Mouse (Mus musculus): ENCODE results near the gene Calcoco2. TPM values are rescaled to one million over a fixed set of nuclear protein-coding genes. Genes with fewer than 3 reads are reported as not detected.
A peak's percentile ranks its signal among the peaks of the same experiment; 100 is the strongest.

Gene Calcoco2
- polyA plus RNA-seq, 1 experiment from 2014 or later, result not detected

DNA sequence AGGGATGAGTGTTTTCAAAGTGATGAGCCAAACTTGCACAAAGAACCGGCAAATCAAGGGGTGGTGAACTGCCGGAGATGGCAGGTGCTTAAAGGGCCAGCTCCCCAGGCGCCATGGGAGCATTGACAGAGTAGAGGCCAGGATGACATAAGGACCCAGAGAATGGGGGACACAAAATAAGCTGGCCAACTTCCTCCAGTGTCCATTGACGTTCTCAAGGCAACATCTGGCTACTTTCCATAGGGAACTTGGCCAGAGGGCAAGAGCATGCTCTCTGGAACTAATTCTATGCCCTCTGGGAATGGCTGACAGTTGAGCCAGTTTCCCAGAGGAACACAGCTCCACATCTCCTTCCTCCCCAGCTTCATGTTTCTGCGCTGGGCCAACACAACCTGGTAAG lies 43.5 kb downstream of the Calcoco2 start:
- H3K4me3 ChIP-seq (ENCODE audit: low read depth, low read length), result no peak overlapping the region
- ATAC-seq (replicated peaks; ENCODE audit: insufficient number of reproducible peaks, low FRiP score, low TSS enrichment, low read depth) (no peak), DNase-seq (ENCODE audit: low spot score) (no peak)
- no peaks in the 10 kb centered on the region; the same call in 1 of the 2 replicates for H3K36me3 ChIP-seq (replicated peaks; ENCODE audit: control insufficient read depth, insufficient read depth, low read depth, low read length)
- H3K9ac ChIP-seq (replicated peaks; ENCODE audit: low read length), result no peak overlapping the region
- H3K4me2 ChIP-seq (ENCODE audit: low read depth, low read length), result no peak overlapping the region
- H3K4me1 ChIP-seq (ENCODE audit: control insufficient read depth, insufficient read depth, low read length), result no peaks in the 10 kb centered on the region
- H3K27me3 ChIP-seq (ENCODE audit: control insufficient read depth, insufficient read depth, low read length), result no peaks in the 10 kb centered on the region
- no peak overlapping the region for H3K27ac ChIP-seq (replicated peaks; ENCODE audit: low read depth, low read length)
- WGBS, result 70% methylated on average over 5 of the region's 5 CpGs
- no peaks in the 10 kb centered on the region for H3K9me3 ChIP-seq (replicated peaks; ENCODE audit: control insufficient read depth, low read length)

DNA sequence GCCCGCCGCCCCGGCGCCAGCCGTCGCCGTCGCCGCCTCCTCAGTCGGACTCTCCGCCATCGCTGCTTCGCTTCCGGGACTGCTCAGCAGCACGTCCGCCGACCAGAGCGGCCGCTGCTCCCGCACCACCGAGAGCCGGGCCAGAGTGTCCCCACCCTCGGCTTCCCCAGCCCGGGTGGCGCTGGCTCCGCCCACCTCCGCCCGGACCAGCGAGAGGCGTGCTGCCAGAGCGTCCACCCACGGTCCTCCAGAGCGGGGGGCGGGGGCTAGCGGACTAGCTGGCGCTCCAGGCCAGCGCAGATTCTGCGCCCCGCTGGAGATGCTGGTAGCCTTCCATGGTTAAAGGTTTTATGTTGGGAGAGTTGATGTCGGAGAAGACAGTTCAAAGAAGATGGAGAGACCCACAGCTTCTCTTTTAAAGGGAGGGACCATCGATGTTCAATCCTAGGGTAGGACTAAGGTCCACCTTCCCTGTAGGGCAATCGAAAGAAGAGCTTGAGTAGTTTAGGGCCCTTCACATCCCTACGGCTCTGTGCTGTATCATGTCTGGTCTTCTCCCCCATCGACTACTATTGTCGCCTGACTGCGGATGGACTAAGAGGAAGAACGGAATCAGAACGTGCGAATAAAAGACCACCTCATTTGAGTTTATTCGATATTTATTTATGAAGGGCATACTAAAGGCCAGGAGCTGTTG lies 46.4 kb downstream of the Calcoco2 start, which contains the start of gene Ube2z:
TSS of gene Ube2z (minus strand) at position 174 of the 697 bp plus-strand sequence.
- DNase-seq (ENCODE audit: low spot score) (peak; percentile 97), ATAC-seq (replicated peaks; ENCODE audit: insufficient number of reproducible peaks, low FRiP score, low TSS enrichment, low read depth) (peak; percentile 95)
- Histone ChIP-seq H3K9me3 (replicated peaks; ENCODE audit: control insufficient read depth, low read length) (no peaks in the 10 kb centered on the region), H3K27ac (replicated peaks; ENCODE audit: low read depth, low read length) (peak within 1 kb of the TSS; percentile 83), H3K4me1 (ENCODE audit: control insufficient read depth, insufficient read depth, low read length) (no peaks in the 10 kb centered on the region), H3K4me3 (ENCODE audit: low read depth, low read length) (peak within 1 kb of the TSS; percentile 96), H3K27me3 (ENCODE audit: control insufficient read depth, insufficient read depth, low read length) (no peaks in the 10 kb centered on the region), H3K36me3 (replicated peaks; ENCODE audit: control insufficient read depth, insufficient read depth, low read depth, low read length) (peaks cover 3% of the 10 kb centered on the region), H3K4me2 (ENCODE audit: low read depth, low read length) (peak within 1 kb of the TSS; percentile 74), H3K9ac (replicated peaks; ENCODE audit: low read length) (peak within 1 kb of the TSS; percentile 96)
- 6% methylated on average over 33 of the region's 50 CpGs for WGBS

DNA sequence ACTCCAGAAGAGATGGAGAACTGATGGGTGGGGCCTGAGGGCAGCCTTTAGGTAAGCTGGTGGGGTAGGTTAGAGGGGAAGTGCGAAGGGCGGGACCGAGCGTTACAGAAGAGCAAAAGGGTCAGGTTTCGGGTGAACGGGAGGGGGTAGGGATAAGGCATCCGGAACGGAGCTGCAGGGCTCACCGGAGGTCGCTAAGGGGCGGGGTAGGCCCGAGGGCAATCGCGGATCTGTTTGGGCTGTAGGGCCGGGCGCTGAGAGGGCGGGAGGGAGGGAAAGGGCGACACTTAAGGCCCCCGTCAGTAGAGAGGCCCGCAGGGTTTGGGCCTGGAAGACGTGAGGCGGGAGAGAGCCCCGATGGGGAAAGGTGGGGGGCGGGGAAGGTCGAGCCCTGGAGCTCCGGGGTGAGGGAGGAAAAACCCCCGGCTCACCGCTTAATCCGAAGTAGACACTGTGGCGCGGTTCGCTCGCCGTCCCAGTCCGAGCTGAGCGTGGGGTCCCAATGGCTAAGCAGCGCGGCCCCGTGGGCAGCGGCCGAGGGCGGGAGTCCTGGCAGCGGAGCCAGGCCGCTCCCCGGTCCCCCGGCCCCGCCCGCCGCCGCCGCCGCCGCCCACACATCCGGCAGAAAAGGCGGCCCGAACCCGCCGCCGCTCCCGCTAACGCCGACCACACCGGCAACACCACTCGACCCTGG lies 47.1 kb downstream of the Calcoco2 start:
- Histone ChIP-seq H3K4me1 (ENCODE audit: control insufficient read depth, insufficient read depth, low read length) (no peaks in the 10 kb centered on the region), H3K4me3 (ENCODE audit: low read depth, low read length) (peak overlapping the region; percentile 96), H3K27ac (replicated peaks; ENCODE audit: low read depth, low read length) (peak overlapping the region; percentile 83), H3K4me2 (ENCODE audit: low read depth, low read length) (peak overlapping the region; percentile 74), H3K9ac (replicated peaks; ENCODE audit: low read length) (peak overlapping the region; percentile 96), H3K9me3 (replicated peaks; ENCODE audit: control insufficient read depth, low read length) (no peaks in the 10 kb centered on the region), H3K27me3 (ENCODE audit: control insufficient read depth, insufficient read depth, low read length) (no peaks in the 10 kb centered on the region), H3K36me3 (replicated peaks; ENCODE audit: control insufficient read depth, insufficient read depth, low read depth, low read length) (peaks cover 4% of the 10 kb centered on the region)
- DNase-seq (ENCODE audit: low spot score) (peak; percentile 59), ATAC-seq (replicated peaks; ENCODE audit: insufficient number of reproducible peaks, low FRiP score, low TSS enrichment, low read depth) (peak; percentile 60)
- WGBS, result under 1% methylated on average over 43 of the region's 64 CpGs

DNA sequence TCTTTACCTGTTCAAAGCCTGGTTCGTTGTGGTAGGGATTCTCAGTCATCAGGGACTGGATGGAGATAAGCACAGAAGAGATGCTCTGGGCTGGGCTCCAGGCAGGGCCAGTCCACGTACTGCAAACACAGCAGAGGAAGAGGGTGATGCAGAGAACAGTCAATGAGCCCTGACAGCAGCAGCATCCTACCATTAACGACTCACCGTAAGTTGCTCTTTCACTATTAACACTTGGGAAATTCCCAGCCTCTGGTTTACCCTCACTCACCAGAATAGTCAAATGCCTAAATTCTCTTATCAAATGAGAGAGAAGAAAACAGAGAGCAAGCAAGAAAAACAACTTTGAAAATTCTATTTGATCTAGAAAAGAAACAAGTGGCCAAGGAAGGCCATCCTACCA lies 53.5 kb downstream of the Calcoco2 start:
- no peak overlapping the region for H3K4me2 ChIP-seq (ENCODE audit: low read depth, low read length)
- H3K27ac ChIP-seq (replicated peaks; ENCODE audit: low read depth, low read length), result no peak overlapping the region
- no peak for DNase-seq (ENCODE audit: low spot score)

DNA sequence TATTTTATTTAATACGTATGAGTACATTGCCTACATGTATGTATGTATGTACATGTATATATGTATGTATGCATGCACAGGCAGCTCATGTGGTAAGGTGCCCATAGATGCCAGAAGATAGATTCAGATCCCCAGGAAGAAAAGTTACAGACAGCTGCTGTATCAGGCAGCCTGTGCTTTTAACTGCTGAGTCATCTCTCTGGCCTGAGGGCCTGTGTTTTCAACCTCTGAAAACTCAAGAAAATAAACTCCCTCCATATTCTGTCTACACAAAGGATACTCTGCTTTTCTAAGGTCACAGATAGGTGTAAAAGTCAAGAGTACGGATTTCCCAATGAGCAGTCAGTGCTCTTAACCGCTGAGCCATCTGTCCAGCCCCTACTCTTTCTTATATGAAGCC lies 60.9 kb downstream of the Calcoco2 start:
- Histone ChIP-seq H3K36me3 (replicated peaks; ENCODE audit: control insufficient read depth, insufficient read depth, low read depth, low read length) (peaks cover 11% of the 10 kb centered on the region), H3K9me3 (replicated peaks; ENCODE audit: control insufficient read depth, low read length) (no peaks in the 10 kb centered on the region), H3K27me3 (ENCODE audit: control insufficient read depth, insufficient read depth, low read length) (no peaks in the 10 kb centered on the region), H3K4me2 (ENCODE audit: low read depth, low read length) (no peak overlapping the region), H3K4me1 (ENCODE audit: control insufficient read depth, insufficient read depth, low read length) (no peaks in the 10 kb centered on the region), H3K4me3 (ENCODE audit: low read depth, low read length) (no peak overlapping the region), H3K27ac (replicated peaks; ENCODE audit: low read depth, low read length) (no peak overlapping the region), H3K9ac (replicated peaks; ENCODE audit: low read length) (no peak overlapping the region)
- 96% methylated on average over 3 of the region's 3 CpGs for WGBS
- no peak for ATAC-seq (replicated peaks; ENCODE audit: insufficient number of reproducible peaks, low FRiP score, low TSS enrichment, low read depth)
- no peak for DNase-seq (ENCODE audit: low spot score)

More for the DNA sequence above, 53.5 kb downstream of the Calcoco2 start:
- no peak overlapping the region for H3K9ac ChIP-seq (replicated peaks; ENCODE audit: low read length)
- no peak for ATAC-seq (replicated peaks; ENCODE audit: insufficient number of reproducible peaks, low FRiP score, low TSS enrichment, low read depth)
- H3K27me3 ChIP-seq (ENCODE audit: control insufficient read depth, insufficient read depth, low read length), result no peaks in the 10 kb centered on the region
- H3K4me3 ChIP-seq (ENCODE audit: low read depth, low read length), result no peak overlapping the region
- no peaks in the 10 kb centered on the region for H3K4me1 ChIP-seq (ENCODE audit: control insufficient read depth, insufficient read depth, low read length)
- peaks cover 12% of the 10 kb centered on the region for H3K36me3 ChIP-seq (replicated peaks; ENCODE audit: control insufficient read depth, insufficient read depth, low read depth, low read length)
- 94% methylated on average over 4 of the region's 4 CpGs for WGBS
- no peaks in the 10 kb centered on the region for H3K9me3 ChIP-seq (replicated peaks; ENCODE audit: control insufficient read depth, low read length)

DNA sequence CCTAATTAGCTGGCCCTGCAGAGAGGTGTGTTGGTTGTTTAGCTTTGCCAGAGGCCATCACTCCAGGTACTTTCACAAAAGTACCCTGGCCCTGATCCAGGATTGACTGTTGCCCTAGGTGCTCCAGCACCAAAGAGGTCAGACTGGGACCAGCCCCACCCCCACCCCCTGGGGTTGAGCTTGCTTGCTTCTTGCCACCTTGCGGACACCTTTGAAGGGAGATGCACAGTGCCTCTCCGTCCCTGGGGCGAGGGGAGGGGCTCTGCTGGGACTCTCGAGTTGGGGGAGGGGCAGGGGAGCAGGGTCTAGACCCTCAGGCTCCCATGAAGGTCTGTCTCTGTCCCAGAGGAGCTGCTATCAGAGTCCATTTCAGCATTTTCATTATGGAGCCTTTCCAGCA lies 61.8 kb downstream of the Calcoco2 start:
- DNase-seq (ENCODE audit: low spot score) (no peak), ATAC-seq (replicated peaks; ENCODE audit: insufficient number of reproducible peaks, low FRiP score, low TSS enrichment, low read depth) (no peak)
- peaks cover 10% of the 10 kb centered on the region for H3K36me3 ChIP-seq (replicated peaks; ENCODE audit: control insufficient read depth, insufficient read depth, low read depth, low read length)
- H3K9ac ChIP-seq (replicated peaks; ENCODE audit: low read length), result no peak overlapping the region
- no peaks in the 10 kb centered on the region for H3K9me3 ChIP-seq (replicated peaks; ENCODE audit: control insufficient read depth, low read length)
- no peaks in the 10 kb centered on the region for H3K27me3 ChIP-seq (ENCODE audit: control insufficient read depth, insufficient read depth, low read length)
- H3K4me2 ChIP-seq (ENCODE audit: low read depth, low read length), result no peak overlapping the region
- WGBS, result 88% methylated on average over 4 of the region's 4 CpGs
- no peak overlapping the region for H3K27ac ChIP-seq (replicated peaks; ENCODE audit: low read depth, low read length)
- no peaks in the 10 kb centered on the region for H3K4me1 ChIP-seq (ENCODE audit: control insufficient read depth, insufficient read depth, low read length)
- H3K4me3 ChIP-seq (ENCODE audit: low read depth, low read length), result no peak overlapping the region

Other genes starting within 250 kb of the Calcoco2 start
- gene B4galnt2, start 197.1 kb downstream of the Calcoco2 start, polyA plus RNA-seq (2014; fragmentation: Nextera tagmentation; extraction: Ambion mirVana), result not detected in 2 replicates
- gene Igf2bp1, start 106.0 kb downstream of the Calcoco2 start, polyA plus RNA-seq (2014; fragmentation: Nextera tagmentation; extraction: Ambion mirVana), result 78.7 and 85.5 TPM in 2 replicates
- 0.50 TPM in 1 of 2 replicates, not detected in the other for gene Gip, start 87.4 kb downstream of the Calcoco2 start, polyA plus RNA-seq (2014; fragmentation: Nextera tagmentation; extraction: Ambion mirVana)
- 37.3 and 37.7 TPM in 2 replicates for gene Snf8, start 77.1 kb downstream of the Calcoco2 start, polyA plus RNA-seq (2014; fragmentation: Nextera tagmentation; extraction: Ambion mirVana)
- gene Ube2z, start 46.6 kb downstream of the Calcoco2 start, polyA plus RNA-seq (2014; fragmentation: Nextera tagmentation; extraction: Ambion mirVana), result 28.2 and 28.3 TPM in 2 replicates
- gene Atp5g1, start 36.3 kb downstream of the Calcoco2 start, polyA plus RNA-seq (2014; fragmentation: Nextera tagmentation; extraction: Ambion mirVana), result 478 and 527 TPM in 2 replicates
- gene Ttll6, start 21.8 kb upstream of the Calcoco2 start, polyA plus RNA-seq (2014; fragmentation: Nextera tagmentation; extraction: Ambion mirVana), result not detected in 2 replicates
- not detected in 2 replicates for gene Hoxb13, start 82.4 kb upstream of the Calcoco2 start, polyA plus RNA-seq (2014; fragmentation: Nextera tagmentation; extraction: Ambion mirVana)
- gene Hoxb9, start 159.5 kb upstream of the Calcoco2 start, polyA plus RNA-seq (2014; fragmentation: Nextera tagmentation; extraction: Ambion mirVana), result 0.38 and 0.63 TPM in 2 replicates
- gene Hoxb8, start 169.9 kb upstream of the Calcoco2 start, polyA plus RNA-seq (2014; fragmentation: Nextera tagmentation; extraction: Ambion mirVana), result 0.40 and 0.63 TPM in 2 replicates
- gene Hoxb7, start 174.7 kb upstream of the Calcoco2 start, polyA plus RNA-seq (2014; fragmentation: Nextera tagmentation; extraction: Ambion mirVana), result 0.15 and 0.54 TPM in 2 replicates
- gene Hoxb6, start 180.5 kb upstream of the Calcoco2 start, polyA plus RNA-seq (2014; fragmentation: Nextera tagmentation; extraction: Ambion mirVana), result 0.73 and 1.2 TPM in 2 replicates
- gene Hoxb5, start 191.4 kb upstream of the Calcoco2 start, polyA plus RNA-seq (2014; fragmentation: Nextera tagmentation; extraction: Ambion mirVana), result 0.67 and 2.0 TPM in 2 replicates
- 0.18 and 0.24 TPM in 2 replicates for gene Hoxb4, start 206.3 kb upstream of the Calcoco2 start, polyA plus RNA-seq (2014; fragmentation: Nextera tagmentation; extraction: Ambion mirVana)
- 0.65 and 0.79 TPM in 2 replicates for gene Hoxb3, start 211.4 kb upstream of the Calcoco2 start, polyA plus RNA-seq (2014; fragmentation: Nextera tagmentation; extraction: Ambion mirVana)
- gene Hoxb2, start 238.6 kb upstream of the Calcoco2 start, polyA plus RNA-seq (2014; fragmentation: Nextera tagmentation; extraction: Ambion mirVana), result 6.3 and 8.4 TPM in 2 replicates

All from embryonic facial prominence, embryonic 11.5 days (tissue).